Mouse (Mus musculus) CH12.LX (cell line): ENCODE measurements at regions not wholly inside any gene's neighbourhood (a gene's known extent, or its start where the extent isn't known, plus 50 kb on each side); places are given as distances from the start of the nearest gene placed in this dataset.

Experiments
- CTCF ChIP-seq, 2 experiments: IDR thresholded peaks in 1 of 2; conservative IDR thresholded peaks in 1 of 2; 2 replicates each; pipeline ENCODE4 v1.5.1; 2011 to 2012; ENCODE audit warnings: low read depth in 2 of 2, low read length in 2 of 2, improper control_type of control experiment in 1 of 2, inconsistent platforms in 1 of 2, mild to moderate bottlenecking in 1 of 2, moderate library complexity in 1 of 2
- EP300 ChIP-seq: IDR thresholded peaks from 2 replicates; pipeline ENCODE4 v1.6.1; 2011; ENCODE audit warnings: low read length, improper control_type of control experiment
- MAX ChIP-seq: IDR thresholded peaks from 2 replicates; pipeline ENCODE4 v1.6.1; 2011; ENCODE audit warnings: low read length, improper control_type of control experiment
- POLR2A ChIP-seq: IDR thresholded peaks from 2 replicates; pipeline ENCODE4 v1.6.1; 2011; ENCODE audit warnings: low read depth, mild to moderate bottlenecking, improper control_type of control experiment, low read length
- SMC3 ChIP-seq: IDR thresholded peaks from 2 replicates; pipeline ENCODE4 v1.6.1; 2011; ENCODE audit warnings: low read depth, low read length, improper control_type of control experiment
- TBP ChIP-seq: conservative IDR thresholded peaks from 2 replicates; pipeline ENCODE4 v1.6.1; 2011; ENCODE audit warnings: low read depth, low read length, improper control_type of control experiment
- ZKSCAN1 ChIP-seq: IDR thresholded peaks from 2 replicates; pipeline ENCODE4 v1.6.1; 2012; ENCODE audit warnings: low read depth, inconsistent platforms, low read length, improper control_type of control experiment, borderline replicate concordance
- ZNF384 ChIP-seq: IDR thresholded peaks from 2 replicates; pipeline ENCODE4 v1.6.1; 2012; ENCODE audit warnings: low read depth, low read length, improper control_type of control experiment, inconsistent platforms

GRCm38 (mm10) chr8:64444429-64444828, 238.4 kb upstream of the Tll1 start:
- TF ChIP-seq EP300 (no peak), POLR2A (no peak), CTCF (conservative IDR thresholded peaks at IDR 0.05 in 1 of 2, IDR thresholded peaks at IDR 0.05 in 1 of 2; ENCODE audit: low read depth in 2 of 2, low read length in 2 of 2) (no peak), SMC3 (no peak), MAX (no peak), ZNF384 (no peak), ZKSCAN1 (no peak), TBP (no peak)
